Mouse (Mus musculus): ENCODE measurements around the gene Dnajb1.

Gene Dnajb1

DNA sequence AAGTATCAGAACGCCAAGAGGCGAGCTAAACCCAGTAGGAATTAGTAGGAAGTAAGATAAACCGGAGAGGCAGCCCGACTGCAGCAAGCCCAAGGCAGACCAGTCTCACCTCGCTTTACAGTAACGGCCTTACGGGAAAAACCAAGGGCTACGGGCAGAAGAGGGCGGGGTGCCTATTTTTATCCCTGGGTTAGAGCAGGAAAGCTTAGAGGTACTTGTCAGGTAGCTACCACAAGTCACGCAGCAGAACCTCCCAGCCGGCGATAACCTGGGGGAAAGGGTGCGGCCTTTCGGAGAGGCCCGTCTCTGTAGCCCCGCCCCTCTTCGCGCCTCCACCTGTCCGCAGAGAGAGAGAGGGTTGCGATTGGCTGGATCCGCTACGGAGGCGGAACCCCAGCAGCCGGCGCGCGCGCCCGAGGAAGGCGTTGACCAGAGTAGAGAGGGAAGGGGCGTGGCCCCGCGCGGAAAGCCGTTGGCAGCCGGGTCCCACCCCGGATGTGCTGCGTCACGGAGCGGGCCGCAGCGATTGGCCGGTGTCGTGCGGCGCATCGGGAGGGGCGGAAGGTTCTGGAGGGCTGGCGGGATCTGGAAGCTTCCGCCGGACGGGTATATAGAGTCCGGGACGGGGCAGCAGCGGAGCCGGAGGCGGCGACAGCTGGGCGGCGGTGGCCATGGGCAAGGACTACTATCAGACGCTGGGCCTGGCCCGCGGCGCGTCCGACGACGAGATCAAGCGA, at the start of gene Dnajb1, which contains the start of gene Tecr:
Dnajb1 (plus strand) TSS at position 533 of the 737 bp plus-strand sequence.
Tecr (minus strand) TSS at position 311 of the 737 bp plus-strand sequence.
- DNase-seq: peak; percentile 100

DNA sequence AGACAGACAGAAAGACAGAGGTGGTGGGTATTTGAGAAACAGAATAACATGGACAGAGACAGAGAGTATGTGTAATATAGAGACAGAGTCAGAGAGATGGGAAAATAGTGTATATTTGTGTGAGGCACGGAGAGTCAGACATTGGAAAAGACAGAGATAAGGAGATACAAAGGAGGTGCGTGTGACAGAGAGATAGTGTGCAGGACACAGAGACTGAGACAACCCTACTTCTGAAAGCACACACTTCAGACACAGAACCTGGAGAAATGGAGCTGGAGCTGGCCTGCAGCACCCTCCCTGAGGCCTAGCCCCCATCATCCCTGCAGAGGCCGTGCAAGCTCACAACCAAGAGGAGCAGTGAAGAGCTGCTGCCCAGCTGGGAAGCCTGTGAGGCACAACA, 45.3 kb upstream of the Dnajb1 start:
- peak; percentile 72 for DNase-seq

DNA sequence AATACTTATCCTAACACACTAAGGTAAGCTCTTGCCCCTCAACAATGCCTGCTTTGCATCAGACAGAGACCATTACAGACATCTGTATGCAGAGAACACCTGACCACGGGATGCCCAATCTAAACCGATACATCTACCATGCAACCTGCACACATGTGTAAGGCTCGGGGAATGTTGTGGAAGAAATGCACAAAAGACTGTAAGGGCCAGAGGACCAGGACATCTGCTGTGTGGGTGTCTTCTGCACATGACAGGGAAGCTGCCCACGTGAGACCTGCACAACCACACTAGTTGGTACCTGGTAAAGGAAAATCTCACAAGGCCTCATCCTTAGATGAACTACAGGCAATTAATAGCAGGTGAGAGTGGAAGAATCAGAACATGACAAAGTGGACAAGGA, 44.7 kb upstream of the Dnajb1 start:
- DNase-seq: peak; percentile 84

DNA sequence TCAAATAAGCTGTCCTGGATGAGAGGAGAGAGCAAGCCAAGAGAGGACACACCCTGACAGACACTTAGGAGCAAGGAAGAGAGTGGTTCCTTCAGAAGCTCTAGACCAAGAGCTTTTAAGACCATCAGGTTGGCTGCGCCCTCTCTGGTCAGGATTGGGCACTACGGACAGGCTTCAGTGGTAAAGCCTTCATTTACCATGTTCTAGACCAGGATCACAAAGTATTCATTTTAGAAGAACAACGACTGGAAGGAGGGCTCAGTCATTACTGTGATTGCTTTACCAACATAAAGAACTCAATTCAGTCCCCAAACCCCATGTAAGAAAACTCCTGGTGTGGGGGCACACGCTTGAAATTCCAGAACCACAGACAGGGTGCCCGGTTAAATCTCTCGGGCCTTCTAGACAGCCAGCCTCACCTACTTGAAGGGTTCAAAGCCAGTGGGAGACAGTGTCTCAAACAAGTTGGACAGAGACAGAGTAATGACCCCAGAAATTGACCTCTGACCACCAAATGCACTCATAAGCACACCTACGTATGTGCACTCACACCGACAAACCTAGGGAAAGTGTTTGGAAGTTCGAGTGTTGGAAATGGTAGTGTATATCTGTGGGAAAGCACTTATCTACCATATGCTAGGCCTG, 42.1 kb upstream of the Dnajb1 start:
- DNase-seq: peak; percentile 86

DNA sequence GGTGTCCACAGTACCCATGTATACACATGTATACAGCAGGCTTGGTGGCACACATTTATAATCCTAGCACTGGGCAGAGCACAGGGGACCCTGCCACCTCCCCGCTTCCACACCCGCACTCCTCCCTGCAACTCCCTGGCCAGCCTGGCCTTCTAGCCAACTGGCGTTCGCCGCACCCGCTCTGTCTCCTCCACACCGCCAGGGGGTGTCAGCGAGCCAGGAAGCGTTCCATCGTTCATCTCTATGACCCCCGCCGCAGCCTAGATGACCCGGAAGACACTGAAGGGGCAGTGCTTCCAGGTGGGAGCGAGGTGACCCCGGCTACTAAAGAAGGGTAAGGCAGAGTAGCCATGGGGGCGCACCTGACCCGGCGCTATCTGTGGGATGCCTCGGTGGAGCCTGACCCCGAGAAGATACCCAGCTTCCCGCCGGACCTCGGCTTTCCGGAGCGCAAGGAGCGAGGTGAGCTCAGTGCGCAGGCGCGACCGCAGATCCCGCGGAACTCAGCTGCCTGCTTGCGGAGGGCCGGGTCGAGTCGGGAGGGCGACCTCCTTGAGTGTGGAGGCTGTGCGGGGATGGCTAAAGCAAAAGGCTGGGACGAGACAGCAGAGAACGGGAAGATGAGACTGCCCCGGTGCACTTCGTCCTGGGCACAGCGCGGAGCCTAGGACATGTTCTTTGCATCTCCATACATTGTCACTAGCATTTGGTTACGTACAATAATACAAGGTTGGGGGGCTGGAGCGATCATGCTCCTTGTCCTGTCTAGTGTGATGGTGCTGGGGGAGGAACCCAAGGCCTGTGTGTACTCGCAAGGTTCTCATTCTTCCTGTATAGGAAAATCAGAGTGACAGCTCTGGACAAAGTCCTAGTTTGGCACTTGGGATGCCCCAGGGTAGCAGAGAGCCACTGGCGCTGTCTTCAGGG, 41.3 kb upstream of the Dnajb1 start, which contains the start of gene Ndufb7:
Ndufb7 (plus strand) TSS at position 203 of the 927 bp plus-strand sequence.
- DNase-seq: peak; percentile 99

DNA sequence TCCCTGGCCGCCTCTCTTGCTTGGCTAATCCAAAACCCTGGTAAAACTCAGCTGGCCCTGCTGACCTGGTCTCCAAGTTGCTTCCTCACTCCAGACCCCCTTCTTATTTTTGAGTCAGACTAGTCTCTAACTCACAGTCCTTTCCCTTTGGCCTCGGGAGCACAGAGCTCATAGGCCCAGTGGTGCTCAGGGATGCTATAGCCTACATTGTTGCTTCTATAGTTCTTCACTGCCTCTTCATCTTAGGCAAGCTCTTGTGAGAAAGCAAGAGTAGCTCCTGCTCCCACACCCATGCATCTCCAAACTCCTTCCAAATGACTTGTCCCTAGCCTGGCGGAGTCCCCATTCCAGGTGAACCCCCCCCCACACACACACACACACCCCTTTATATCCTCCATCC, 40.3 kb upstream of the Dnajb1 start:
- DNase-seq: peak; percentile 87

DNA sequence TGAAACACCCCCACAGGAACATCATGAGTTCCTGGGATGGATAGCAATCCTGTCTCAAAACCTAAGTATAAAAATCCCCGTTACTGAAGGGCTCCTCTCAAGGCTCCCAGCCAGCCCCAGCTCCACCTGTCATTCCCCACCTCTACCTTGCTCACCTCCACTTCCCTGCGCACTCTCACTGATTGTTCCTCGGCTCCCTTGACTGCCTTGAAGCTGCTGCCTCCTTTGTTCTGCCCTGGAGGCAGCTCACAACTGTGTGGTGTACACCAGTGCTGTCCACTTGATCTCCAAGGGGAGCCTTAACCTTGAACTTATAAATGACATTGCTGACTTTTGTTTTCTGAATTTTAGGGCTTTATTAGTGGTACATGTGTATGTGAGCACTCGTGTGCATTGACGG, 39.9 kb upstream of the Dnajb1 start:
- peak; percentile 82 for DNase-seq

DNA sequence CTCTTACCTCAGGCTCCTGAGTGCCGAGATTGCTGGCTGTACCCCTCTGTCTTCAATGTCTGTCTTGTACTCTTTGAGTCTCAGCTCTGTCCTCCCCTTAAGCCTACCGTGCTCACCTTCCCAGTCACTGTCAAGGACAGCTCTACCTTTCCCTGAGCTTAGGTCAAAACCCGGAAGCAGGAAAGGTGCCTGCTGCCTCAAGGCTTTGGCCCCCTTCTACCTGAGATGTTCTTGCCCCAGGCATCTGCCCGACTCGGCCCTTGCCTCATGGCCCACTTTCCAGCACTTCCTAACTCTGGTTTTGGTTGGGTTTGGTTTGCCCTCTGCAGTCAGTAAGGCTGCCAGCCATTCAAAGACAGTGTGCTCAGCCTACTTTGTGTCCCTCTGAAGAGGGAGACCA, 39.2 kb upstream of the Dnajb1 start:
- peak; percentile 70 for DNase-seq

DNA sequence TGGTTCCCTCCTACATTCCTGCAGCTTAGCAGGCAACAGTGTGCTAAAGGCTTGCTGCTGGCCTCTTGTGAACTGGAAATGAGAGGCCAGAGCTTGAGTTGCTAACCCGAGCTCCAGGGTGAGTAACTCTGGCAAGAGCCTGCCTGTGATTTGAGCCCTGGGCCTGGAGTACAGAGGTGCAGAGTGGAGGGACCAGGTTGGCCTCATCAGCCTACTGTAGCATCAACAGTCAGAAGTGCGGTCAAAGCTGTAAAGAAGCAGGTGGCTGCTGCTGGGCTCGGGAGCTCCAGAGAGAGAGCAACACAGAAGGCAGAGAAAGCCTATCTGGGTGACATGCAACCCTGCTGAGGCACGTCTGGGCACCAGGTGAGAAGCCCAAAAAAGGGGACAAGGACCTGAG, 38.8 kb upstream of the Dnajb1 start:
- DNase-seq: peak; percentile 89

DNA sequence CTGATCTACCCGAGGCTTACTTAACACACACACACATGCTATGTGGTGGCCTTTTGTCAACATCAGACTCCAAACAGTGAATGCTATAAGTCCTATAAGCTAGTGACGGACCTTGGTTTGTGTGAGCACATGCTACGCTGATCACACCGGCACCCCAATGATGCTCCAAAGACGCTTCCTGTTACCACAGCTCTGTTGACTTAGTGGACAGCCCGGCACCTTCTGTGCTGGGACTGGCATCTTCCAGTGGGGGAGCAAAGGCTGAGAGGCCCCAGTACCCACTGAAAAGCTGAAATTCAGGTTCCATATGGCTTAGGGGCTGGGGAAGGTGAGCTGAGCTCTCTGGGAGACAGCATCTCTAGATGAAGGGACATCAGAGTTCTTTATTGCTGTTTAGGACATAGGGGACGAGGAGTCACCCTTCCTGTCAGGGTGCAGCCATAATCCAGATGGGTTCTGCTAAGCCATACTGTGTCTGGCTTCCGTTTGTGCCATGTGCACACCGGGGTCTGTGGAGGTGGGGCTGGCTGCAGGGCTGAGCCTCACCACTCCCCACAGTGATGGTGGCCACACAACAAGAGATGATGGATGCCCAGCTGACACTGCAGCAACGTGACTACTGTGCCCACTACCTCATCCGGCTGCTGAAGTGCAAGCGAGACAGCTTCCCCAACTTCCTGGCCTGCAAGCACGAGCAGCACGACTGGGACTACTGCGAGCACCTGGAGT, 37.6 kb upstream of the Dnajb1 start:
- DNase-seq: peak; percentile 89

DNA sequence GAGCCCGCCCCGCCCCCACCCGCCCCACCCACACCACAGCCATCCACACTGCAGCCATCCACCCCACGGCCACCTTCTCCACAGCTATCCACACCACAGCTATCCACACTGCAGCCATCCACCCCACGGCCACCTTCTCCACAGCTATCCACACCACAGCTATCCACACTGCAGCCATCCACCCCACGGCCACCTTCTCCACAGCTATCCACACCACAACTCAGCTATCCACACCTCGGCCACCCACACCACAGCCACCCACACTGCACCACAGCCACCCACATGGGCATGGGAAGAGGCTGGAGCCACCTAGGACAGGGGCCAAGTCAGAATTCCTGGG, 37.0 kb upstream of the Dnajb1 start:
- DNase-seq: peak; percentile 91

DNA sequence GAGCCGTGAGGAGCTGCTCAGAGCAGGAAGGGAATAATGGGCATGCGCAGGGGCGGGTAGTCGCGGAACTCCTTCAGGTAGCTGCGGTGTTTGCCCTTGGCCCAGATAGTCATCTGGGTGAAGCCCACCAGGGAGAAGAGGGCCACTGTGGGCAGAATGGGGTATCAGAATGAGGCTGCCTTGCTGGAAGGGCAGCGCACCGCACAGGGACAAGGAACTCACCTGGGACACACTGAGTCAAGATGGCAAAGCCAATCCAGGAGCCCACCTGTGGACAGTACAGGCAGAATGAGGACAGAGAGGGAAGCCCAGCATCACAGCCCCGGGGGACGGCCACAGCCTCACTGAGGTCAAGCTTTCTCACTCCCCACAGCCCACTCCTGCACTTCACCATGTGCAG, 36.2 kb upstream of the Dnajb1 start:
- DNase-seq: peak; percentile 92

DNA sequence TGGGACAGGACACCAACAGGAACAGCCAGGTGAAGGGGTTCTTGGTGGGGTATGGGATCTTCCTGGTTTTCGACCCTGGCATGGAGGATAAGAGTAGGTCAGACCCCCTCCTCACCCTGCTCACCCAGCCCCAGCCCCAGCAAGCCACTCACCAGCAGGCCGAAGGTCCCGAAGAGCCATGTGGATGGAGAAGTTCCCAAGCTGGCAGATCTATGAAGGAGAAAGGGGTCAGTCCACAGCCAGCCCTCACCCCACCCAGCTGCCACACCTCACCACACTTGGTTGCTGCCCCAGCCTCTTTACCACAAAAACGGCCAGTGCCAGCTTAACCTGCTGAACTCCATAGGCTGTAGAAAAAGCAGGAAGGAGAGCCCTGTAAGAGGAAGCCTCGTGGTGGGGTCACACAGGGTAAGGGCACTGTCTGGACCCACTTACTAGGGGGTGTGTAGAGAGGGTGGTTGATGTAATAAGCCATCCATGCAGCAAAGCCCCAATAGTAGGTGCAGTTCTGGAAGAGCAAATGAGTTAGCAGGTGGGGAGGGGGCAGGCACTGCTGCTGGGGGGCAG, 35.7 kb upstream of the Dnajb1 start:
- peak; percentile 91 for DNase-seq

DNA sequence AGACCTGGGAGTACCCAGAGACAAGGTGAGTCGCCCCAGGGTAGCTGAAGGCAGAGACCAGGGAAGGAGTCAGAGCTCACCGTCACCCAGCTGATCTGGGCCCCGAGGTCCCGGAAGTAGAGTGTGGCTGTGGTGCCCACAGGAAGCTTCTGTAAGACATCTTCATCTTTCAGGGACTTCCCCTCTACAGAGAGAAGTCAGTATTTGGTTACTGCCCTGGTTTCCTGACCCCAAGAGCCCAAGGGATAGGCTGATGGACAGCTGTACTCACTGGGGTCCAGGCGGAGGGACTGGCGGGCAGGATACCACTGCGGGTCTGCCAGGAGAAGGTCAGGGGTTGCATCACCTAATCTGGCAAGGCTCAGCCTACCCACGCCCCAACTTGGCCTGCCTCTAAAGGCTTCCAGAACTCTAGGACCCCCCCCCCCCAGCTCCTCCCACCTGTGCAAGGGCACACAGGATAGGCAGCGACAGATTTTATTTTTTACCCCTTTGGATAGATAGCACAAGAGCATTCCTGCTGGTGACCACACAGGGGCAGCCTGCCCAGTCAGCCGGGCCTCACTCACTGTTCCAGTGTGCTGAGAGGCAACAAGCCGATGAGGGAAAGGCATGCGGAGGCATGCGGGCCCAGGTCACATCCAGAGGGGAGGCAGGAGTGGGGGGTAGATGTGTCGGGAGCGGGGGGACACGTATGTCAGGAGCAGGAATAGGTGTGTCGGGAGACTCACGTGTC, 34.7 kb upstream of the Dnajb1 start:
- peak; percentile 97 for DNase-seq

DNA sequence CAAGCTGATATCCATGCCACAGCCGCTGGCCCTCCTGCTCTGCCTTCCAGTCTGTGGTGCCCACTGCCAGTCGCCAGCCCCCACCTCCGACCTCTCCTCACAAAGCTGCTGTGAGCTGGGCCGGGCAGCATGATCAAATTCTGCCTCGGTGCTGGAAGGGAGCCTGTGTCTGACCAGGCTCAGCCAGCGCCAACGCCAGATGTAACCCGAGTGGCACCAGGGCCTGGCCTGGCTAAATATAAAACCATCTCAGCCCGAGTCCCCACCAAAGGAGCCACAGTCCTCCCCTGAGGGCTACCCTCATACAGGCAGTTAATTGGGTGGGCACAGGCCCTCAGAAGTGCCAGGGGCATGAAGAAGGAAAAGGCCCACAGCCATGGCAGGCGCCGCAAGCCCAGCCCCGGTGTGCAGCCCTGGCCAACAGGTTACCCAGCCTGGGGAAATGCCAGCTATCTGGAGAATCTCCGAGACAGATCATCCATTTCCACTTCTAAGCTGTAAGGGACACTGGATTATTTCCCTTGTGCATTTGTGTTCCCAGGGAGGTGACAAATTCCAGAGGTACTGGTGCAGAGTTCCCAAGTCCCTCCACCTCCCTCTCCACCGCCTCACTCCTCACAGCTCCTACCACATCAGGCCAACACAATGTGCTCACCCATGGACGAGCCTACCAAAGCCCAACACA, 33.2 kb upstream of the Dnajb1 start:
- peak; percentile 96 for DNase-seq

DNA sequence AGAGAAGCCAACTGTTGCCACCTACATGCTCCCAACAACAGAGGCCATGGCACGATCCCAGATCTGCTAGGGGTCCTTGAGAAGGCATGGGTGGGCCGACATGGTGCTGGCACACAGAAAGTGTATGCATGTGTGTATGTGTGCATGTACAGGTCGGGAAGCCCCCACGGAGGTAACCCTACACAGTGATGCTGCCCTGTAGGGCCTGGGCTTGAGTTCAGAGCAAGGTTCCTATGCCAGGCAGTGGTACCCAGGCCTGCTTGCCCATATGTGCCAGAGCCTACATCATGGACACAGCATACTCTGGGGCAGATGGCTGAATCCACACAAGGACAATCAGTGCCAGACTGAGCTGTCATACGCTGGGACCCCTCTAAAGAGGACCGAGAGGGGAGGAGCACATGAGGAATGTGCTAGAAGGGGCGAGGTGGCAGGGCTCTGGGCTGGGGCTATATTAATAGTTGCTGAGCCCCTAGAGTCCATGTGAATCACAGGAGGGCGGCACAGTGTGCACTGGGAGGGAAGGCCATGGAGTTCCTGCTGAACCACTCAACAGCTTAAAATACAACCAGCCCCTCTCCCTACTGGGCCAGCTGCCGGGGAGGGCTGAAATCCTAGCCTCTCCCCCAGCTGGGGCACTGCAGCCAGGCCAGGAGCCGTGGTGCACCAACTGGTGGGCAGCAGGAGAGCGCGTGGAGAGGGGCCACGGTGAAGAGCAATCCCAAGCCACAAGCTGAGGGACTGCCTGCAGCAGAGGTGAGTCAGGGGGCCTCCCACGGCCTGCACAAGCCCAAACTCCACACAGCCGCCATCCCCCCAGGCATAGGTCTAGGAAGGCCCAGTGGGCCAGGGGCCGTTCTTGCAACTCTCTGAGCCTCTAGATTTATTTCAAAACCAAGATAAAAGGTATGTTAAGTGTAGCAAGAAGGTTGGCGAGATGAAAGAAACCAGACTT, 32.2 kb upstream of the Dnajb1 start:
- peak; percentile 98 for DNase-seq

DNA sequence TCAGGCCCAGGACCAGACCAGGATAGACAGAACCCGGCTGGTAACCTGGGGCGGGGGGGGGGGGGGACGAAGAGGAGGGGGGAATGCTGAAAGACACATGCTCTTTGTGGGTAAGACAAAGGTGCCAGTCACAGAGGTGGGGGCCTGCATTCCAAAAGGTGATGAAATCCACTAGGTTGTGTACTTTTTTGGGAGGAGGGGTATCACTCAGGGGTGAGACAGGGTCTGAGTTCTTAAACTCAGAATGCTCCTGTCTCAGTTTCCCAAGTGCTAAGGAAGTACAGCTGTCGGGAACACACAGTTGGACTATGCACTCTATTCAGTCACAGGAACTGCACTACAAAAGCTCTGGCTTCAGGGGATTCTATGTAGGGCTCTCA, 31.5 kb upstream of the Dnajb1 start:
- DNase-seq: peak; percentile 71

DNA sequence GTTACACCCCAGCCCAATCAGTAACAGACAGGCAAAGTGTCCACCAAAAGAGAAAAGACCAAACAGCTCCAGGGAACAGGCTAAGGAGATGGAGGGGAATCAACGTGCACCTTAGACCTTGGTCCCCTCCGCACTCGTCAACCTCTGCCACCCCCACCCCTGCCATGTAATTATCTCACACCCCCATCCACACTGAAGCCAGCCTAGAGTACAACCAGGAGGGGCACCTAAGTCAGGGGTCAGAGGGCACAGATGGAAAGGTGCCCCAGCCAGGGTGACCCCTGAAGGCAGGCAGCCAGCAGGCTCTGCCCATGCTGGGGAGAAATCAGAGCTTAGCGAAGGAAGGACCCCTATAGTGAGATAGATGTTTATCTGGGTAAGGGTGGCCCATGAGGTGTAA, 31.1 kb upstream of the Dnajb1 start:
- peak; percentile 91 for DNase-seq

DNA sequence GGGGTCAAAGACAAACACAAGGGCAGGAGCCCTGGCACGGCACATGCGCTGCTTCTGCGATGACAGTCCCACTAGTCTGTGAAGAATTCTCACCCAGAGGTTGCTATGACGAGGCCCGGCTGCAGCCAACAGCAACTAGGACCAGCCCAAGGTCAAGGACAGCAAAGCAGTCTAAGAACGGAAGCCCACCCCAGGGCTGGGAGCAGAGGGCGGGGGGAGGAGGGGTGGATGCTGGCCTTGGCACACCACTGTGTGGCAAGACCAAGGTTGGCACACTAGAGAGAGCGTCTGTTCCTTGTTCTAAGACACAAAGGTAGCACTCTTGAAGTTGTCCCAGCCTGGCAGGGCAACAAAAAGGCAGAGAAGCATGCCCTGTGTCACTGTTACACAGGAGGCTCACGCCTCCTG, 30.6 kb upstream of the Dnajb1 start:
- DNase-seq: peak; percentile 98

Measured in heart, adult 11 months (tissue).